Mouse (Mus musculus): ENCODE data around the gene Brat1. TPM values are rescaled to one million over a fixed set of nuclear protein-coding genes. Genes with fewer than 3 reads are reported as not detected.

The Brat1 gene
- polyA plus RNA-seq, 1 experiment from 2014 or later = 24.3 TPM

- WGBS = 78% methylated on average over 3 of the region's 3 CpGs
- Histone ChIP-seq H3K4me1 (ENCODE audit: control insufficient read depth, insufficient read depth, low read depth, low read length) (peaks cover 8% of the 10 kb centered on the region), H3K9ac (ENCODE audit: low read depth, low read length) (no peak overlapping the region), H3K4me3 (ENCODE audit: low read length) (no peak overlapping the region), H3K27me3 (replicated peaks; ENCODE audit: control insufficient read depth, insufficient read depth, low read length) (peaks cover 12% of the 10 kb centered on the region; the same call in 1 of the 2 replicates), H3K36me3 (ENCODE audit: control insufficient read depth, insufficient read depth, low read length) (no peaks in the 10 kb centered on the region), H3K9me3 (ENCODE audit: control insufficient read depth, low read length) (no peaks in the 10 kb centered on the region), H3K4me2 (ENCODE audit: low read length) (no peak overlapping the region), H3K27ac (ENCODE audit: low read depth, low read length) (no peak overlapping the region)
- no peak for ATAC-seq
Measured at GRCm38 (mm10) chr5:140733336-140733735, 28.5 kb downstream of the Brat1 start.

- Histone ChIP-seq H3K27ac (ENCODE audit: low read depth, low read length) (no peak overlapping the region), H3K4me3 (ENCODE audit: low read length) (peak overlapping the region; percentile 39), H3K27me3 (replicated peaks; ENCODE audit: control insufficient read depth, insufficient read depth, low read length) (peaks cover 12% of the 10 kb centered on the region; the same call in 1 of the 2 replicates), H3K4me2 (ENCODE audit: low read length) (peak overlapping the region; percentile 75), H3K9ac (ENCODE audit: low read depth, low read length) (peak overlapping the region; percentile 54), H3K4me1 (ENCODE audit: control insufficient read depth, insufficient read depth, low read depth, low read length) (peaks cover 8% of the 10 kb centered on the region), H3K9me3 (ENCODE audit: control insufficient read depth, low read length) (no peaks in the 10 kb centered on the region), H3K36me3 (ENCODE audit: control insufficient read depth, insufficient read depth, low read length) (no peaks in the 10 kb centered on the region)
- 0 out of 2 replicates have a peak, but pooled peaks have one; percentile 18 for ATAC-seq
- 1% methylated on average over 22 of the region's 22 CpGs for WGBS
Measured at GRCm38 (mm10) chr5:140735297-140735696, 30.5 kb downstream of the Brat1 start.

GRCm38 (mm10) chr5:140736166-140736565, 31.4 kb downstream of the Brat1 start:
- WGBS = 24% methylated on average over 13 of the region's 13 CpGs

GRCm38 (mm10) chr5:140739813-140740212, 35.0 kb downstream of the Brat1 start:
- Histone ChIP-seq H3K4me3 (ENCODE audit: low read length) (no peak overlapping the region), H3K9ac (ENCODE audit: low read depth, low read length) (no peak overlapping the region), H3K27ac (ENCODE audit: low read depth, low read length) (no peak overlapping the region), H3K27me3 (replicated peaks; ENCODE audit: control insufficient read depth, insufficient read depth, low read length) (peaks cover 8% of the 10 kb centered on the region; the same call in 1 of the 2 replicates), H3K4me1 (ENCODE audit: control insufficient read depth, insufficient read depth, low read depth, low read length) (peaks cover 11% of the 10 kb centered on the region), H3K4me2 (ENCODE audit: low read length) (no peak overlapping the region), H3K9me3 (ENCODE audit: control insufficient read depth, low read length) (no peaks in the 10 kb centered on the region), H3K36me3 (ENCODE audit: control insufficient read depth, insufficient read depth, low read length) (no peaks in the 10 kb centered on the region)
- WGBS = 80% methylated on average over 12 of the region's 12 CpGs
- no peak for ATAC-seq

More at GRCm38 (mm10) chr5:140736166-140736565, 31.4 kb downstream of the Brat1 start:
- Histone ChIP-seq H3K27me3 (replicated peaks; ENCODE audit: control insufficient read depth, insufficient read depth, low read length) (peaks cover 12% of the 10 kb centered on the region; the same call in 1 of the 2 replicates), H3K4me1 (ENCODE audit: control insufficient read depth, insufficient read depth, low read depth, low read length) (peaks cover 8% of the 10 kb centered on the region), H3K4me2 (ENCODE audit: low read length) (peak overlapping the region; percentile 75), H3K36me3 (ENCODE audit: control insufficient read depth, insufficient read depth, low read length) (no peaks in the 10 kb centered on the region), H3K9ac (ENCODE audit: low read depth, low read length) (no peak overlapping the region; the same call in 1 of the 2 replicates), H3K4me3 (ENCODE audit: low read length) (no peak overlapping the region), H3K9me3 (ENCODE audit: control insufficient read depth, low read length) (no peaks in the 10 kb centered on the region), H3K27ac (ENCODE audit: low read depth, low read length) (no peak overlapping the region)
- ATAC-seq = no peak

GRCm38 (mm10) chr5:140741040-140741439, 36.2 kb downstream of the Brat1 start:
- no peaks in the 10 kb centered on the region for H3K9me3 ChIP-seq (ENCODE audit: control insufficient read depth, low read length)

GRCm38 (mm10) chr5:140741877-140742276, 37.1 kb downstream of the Brat1 start:
- Histone ChIP-seq H3K4me1 (ENCODE audit: control insufficient read depth, insufficient read depth, low read depth, low read length) (peaks cover 3% of the 10 kb centered on the region; the same call in 1 of the 2 replicates), H3K27me3 (replicated peaks; ENCODE audit: control insufficient read depth, insufficient read depth, low read length) (0 out of 2 replicates have a peak, but pooled peaks cover 3% of the 10 kb centered on the region), H3K27ac (ENCODE audit: low read depth, low read length) (no peak overlapping the region), H3K36me3 (ENCODE audit: control insufficient read depth, insufficient read depth, low read length) (no peaks in the 10 kb centered on the region), H3K4me3 (ENCODE audit: low read length) (no peak overlapping the region), H3K4me2 (ENCODE audit: low read length) (no peak overlapping the region), H3K9me3 (ENCODE audit: control insufficient read depth, low read length) (no peaks in the 10 kb centered on the region), H3K9ac (ENCODE audit: low read depth, low read length) (no peak overlapping the region)
- ATAC-seq = no peak

More at GRCm38 (mm10) chr5:140741040-140741439, 36.2 kb downstream of the Brat1 start:
- no peaks in the 10 kb centered on the region for H3K36me3 ChIP-seq (ENCODE audit: control insufficient read depth, insufficient read depth, low read length)
- WGBS = 73% methylated on average over 11 of the region's 11 CpGs
- no peak for ATAC-seq
- no peak overlapping the region for H3K27ac ChIP-seq (ENCODE audit: low read depth, low read length)
- no peak overlapping the region for H3K9ac ChIP-seq (ENCODE audit: low read depth, low read length)
- peaks cover 3% of the 10 kb centered on the region; the same call in 1 of the 2 replicates for H3K4me1 ChIP-seq (ENCODE audit: control insufficient read depth, insufficient read depth, low read depth, low read length)
- no peak overlapping the region for H3K4me3 ChIP-seq (ENCODE audit: low read length)
- no peak overlapping the region for H3K4me2 ChIP-seq (ENCODE audit: low read length)
- 0 out of 2 replicates have a peak, but pooled peaks cover 3% of the 10 kb centered on the region for H3K27me3 ChIP-seq (replicated peaks; ENCODE audit: control insufficient read depth, insufficient read depth, low read length)

GRCm38 (mm10) chr5:140743706-140744131, 38.9 kb downstream of the Brat1 start:
- no peak overlapping the region for H3K9ac ChIP-seq (ENCODE audit: low read depth, low read length)
- H3K27ac ChIP-seq (ENCODE audit: low read depth, low read length) = no peak overlapping the region
- peak; percentile 65 for ATAC-seq
- H3K4me3 ChIP-seq (ENCODE audit: low read length) = no peak overlapping the region
- 23% methylated on average over 12 of the region's 12 CpGs for WGBS
- no peaks in the 10 kb centered on the region for H3K27me3 ChIP-seq (replicated peaks; ENCODE audit: control insufficient read depth, insufficient read depth, low read length)
- no peaks in the 10 kb centered on the region for H3K36me3 ChIP-seq (ENCODE audit: control insufficient read depth, insufficient read depth, low read length)
- no peak overlapping the region for H3K4me2 ChIP-seq (ENCODE audit: low read length)
- peaks cover 3% of the 10 kb centered on the region; the same call in 1 of the 2 replicates for H3K4me1 ChIP-seq (ENCODE audit: control insufficient read depth, insufficient read depth, low read depth, low read length)
- no peaks in the 10 kb centered on the region for H3K9me3 ChIP-seq (ENCODE audit: control insufficient read depth, low read length)

GRCm38 (mm10) chr5:140748425-140748824, 43.6 kb downstream of the Brat1 start:
- WGBS = 75% methylated on average over 10 of the region's 10 CpGs
- Histone ChIP-seq H3K4me2 (ENCODE audit: low read length) (no peak overlapping the region), H3K9ac (ENCODE audit: low read depth, low read length) (0 out of 2 replicates have a peak overlapping the region, but pooled peaks have one; percentile 13), H3K4me3 (ENCODE audit: low read length) (no peak overlapping the region), H3K4me1 (ENCODE audit: control insufficient read depth, insufficient read depth, low read depth, low read length) (peaks cover 9% of the 10 kb centered on the region), H3K27me3 (replicated peaks; ENCODE audit: control insufficient read depth, insufficient read depth, low read length) (no peaks in the 10 kb centered on the region), H3K36me3 (ENCODE audit: control insufficient read depth, insufficient read depth, low read length) (no peaks in the 10 kb centered on the region), H3K9me3 (ENCODE audit: control insufficient read depth, low read length) (peaks cover 4% of the 10 kb centered on the region; the same call in 1 of the 2 replicates), H3K27ac (ENCODE audit: low read depth, low read length) (no peak overlapping the region)
- ATAC-seq = no peak

- Histone ChIP-seq H3K27me3 (replicated peaks; ENCODE audit: control insufficient read depth, insufficient read depth, low read length) (no peaks in the 10 kb centered on the region), H3K9ac (ENCODE audit: low read depth, low read length) (peak overlapping the region; percentile 54), H3K4me3 (ENCODE audit: low read length) (peak overlapping the region; percentile 23), H3K4me2 (ENCODE audit: low read length) (peak overlapping the region; percentile 47), H3K36me3 (ENCODE audit: control insufficient read depth, insufficient read depth, low read length) (no peaks in the 10 kb centered on the region), H3K4me1 (ENCODE audit: control insufficient read depth, insufficient read depth, low read depth, low read length) (peaks cover 6% of the 10 kb centered on the region), H3K9me3 (ENCODE audit: control insufficient read depth, low read length) (peaks cover 4% of the 10 kb centered on the region; the same call in 1 of the 2 replicates), H3K27ac (ENCODE audit: low read depth, low read length) (no peak overlapping the region)
- 17% methylated on average over 12 of the region's 12 CpGs for WGBS
- ATAC-seq = peak; percentile 75
Measured at GRCm38 (mm10) chr5:140749062-140749875, 44.5 kb downstream of the Brat1 start.
